Mouse (Mus musculus): ENCODE measurements around the gene Rxfp2. TPM values are rescaled to one million over a fixed set of nuclear protein-coding genes. Genes with fewer than 3 reads are reported as not detected.

Gene Rxfp2
- polyA plus RNA-seq, 1 experiment from 2014 or later = not detected

DNA sequence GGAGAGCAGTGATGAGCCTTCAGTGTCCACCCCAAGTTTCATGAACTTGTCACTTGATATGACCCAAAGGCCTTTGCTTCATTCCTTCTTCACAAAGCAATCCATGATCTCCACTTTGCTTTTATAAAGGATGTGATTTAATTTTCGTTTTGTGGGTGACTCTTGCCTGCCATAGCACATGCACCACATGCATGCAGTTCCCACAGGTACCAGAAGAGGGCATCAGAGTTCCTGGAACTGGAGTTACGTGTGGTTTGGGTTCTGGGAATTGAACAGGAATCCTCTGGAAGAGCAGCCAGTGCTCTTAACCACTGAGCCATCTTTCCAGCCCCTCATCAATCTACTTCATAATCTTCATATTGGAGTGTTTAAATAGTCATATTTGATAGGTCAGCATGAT is 26.1 kb downstream of the Rxfp2 start:
- 53% methylated on average over 2 of the region's 2 CpGs for WGBS (ENCODE audit: insufficient replicate concordance)
- Histone ChIP-seq H3K36me3 (replicated peaks) (no peaks in the 10 kb centered on the region), H3K4me1 (replicated peaks) (no peaks in the 10 kb centered on the region), H3K9me3 (replicated peaks) (no peaks in the 10 kb centered on the region), H3K27ac (replicated peaks) (no peak overlapping the region), H3K4me2 (no peak overlapping the region), H3K27me3 (no peaks in the 10 kb centered on the region), H3K4me3 (replicated peaks) (no peak overlapping the region), H3K9ac (no peak overlapping the region)
- ATAC-seq (ENCODE audit: insufficient read depth) = no peak

DNA sequence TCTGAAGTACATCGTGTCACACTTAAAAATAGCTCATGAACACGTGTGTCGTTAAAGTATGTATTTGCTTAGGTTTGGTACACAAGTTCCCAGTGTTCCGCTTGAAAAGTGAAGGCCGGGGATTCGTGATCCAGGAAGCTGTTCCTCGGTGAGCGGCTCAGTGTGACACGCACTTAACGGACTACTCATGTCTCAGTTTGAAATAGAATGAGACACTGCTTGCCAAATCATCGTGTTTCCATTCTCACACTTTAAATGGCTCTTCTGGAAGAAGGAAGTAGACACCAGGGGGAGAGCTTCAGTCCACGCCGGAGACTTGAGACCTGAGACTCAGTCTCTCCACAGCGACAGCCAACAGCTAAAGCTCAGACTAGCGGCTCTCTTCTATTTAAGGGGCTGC is 28.0 kb downstream of the Rxfp2 start:
- H3K4me1 ChIP-seq (replicated peaks) = no peaks in the 10 kb centered on the region
- H3K36me3 ChIP-seq (replicated peaks) = no peaks in the 10 kb centered on the region
- 71% methylated on average over 15 of the region's 15 CpGs for WGBS (ENCODE audit: insufficient replicate concordance)
- no peak overlapping the region for H3K9ac ChIP-seq
- H3K27ac ChIP-seq (replicated peaks) = no peak overlapping the region
- ATAC-seq (ENCODE audit: insufficient read depth) = no peak
- H3K27me3 ChIP-seq = no peaks in the 10 kb centered on the region
- no peak overlapping the region for H3K4me2 ChIP-seq
- no peaks in the 10 kb centered on the region for H3K9me3 ChIP-seq (replicated peaks)
- no peak overlapping the region for H3K4me3 ChIP-seq (replicated peaks)

DNA sequence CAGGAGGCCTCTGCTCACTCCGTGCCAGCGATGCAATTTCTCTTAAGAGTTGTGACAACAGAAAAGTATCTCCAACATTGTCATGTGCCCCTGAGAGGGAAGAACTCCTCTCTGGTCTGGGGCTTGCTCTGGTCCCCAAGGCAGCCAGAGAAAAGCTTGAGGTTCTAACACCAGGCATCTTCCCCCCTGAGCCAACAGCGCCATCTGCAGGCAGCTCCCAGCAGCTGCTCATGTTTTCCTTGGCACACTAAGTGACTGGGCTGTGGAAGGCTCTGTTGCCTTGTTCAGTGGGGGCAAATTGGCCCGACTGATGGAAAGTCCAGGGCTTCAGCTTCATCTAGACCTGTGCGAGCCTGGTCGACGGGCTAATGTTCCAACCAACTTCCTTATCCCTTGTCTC is 31.5 kb downstream of the Rxfp2 start:
- H3K4me1 ChIP-seq (replicated peaks) = no peaks in the 10 kb centered on the region
- no peak overlapping the region for H3K27ac ChIP-seq (replicated peaks)
- H3K27me3 ChIP-seq = no peaks in the 10 kb centered on the region
- 48% methylated on average over 7 of the region's 7 CpGs for WGBS (ENCODE audit: insufficient replicate concordance)
- no peaks in the 10 kb centered on the region for H3K36me3 ChIP-seq (replicated peaks)
- no peak for ATAC-seq (ENCODE audit: insufficient read depth)
- no peak overlapping the region for H3K4me2 ChIP-seq
- no peaks in the 10 kb centered on the region for H3K9me3 ChIP-seq (replicated peaks)
- no peak overlapping the region for H3K9ac ChIP-seq
- no peak overlapping the region for H3K4me3 ChIP-seq (replicated peaks)

DNA sequence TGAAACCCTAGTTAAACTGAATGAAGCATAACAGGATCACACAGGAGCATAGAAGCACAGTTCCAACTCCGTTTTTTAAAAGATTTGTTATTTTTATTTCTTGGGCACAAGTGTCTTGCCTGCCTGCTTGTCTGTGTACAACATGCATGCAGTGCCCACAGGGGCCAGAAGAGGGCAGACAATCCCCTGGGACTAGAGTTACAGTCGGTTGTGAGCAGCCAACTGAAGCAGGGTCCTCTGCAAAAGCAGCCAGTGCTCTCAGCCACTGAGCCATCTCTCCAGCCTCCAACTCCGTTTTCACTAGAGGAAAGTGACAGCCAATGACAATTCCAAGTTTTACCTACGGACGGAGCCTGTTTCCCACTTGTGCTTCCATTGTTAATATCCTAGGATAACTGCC is 33.4 kb downstream of the Rxfp2 start:
- H3K4me1 ChIP-seq (replicated peaks) = no peaks in the 10 kb centered on the region
- no peaks in the 10 kb centered on the region for H3K36me3 ChIP-seq (replicated peaks)
- H3K27me3 ChIP-seq = no peaks in the 10 kb centered on the region
- H3K9ac ChIP-seq = no peak overlapping the region
- H3K4me2 ChIP-seq = no peak overlapping the region
- no peak overlapping the region for H3K27ac ChIP-seq (replicated peaks)
- 39% methylated on average over 5 of the region's 5 CpGs for WGBS (ENCODE audit: insufficient replicate concordance)
- no peak for ATAC-seq (ENCODE audit: insufficient read depth)
- no peak overlapping the region for H3K4me3 ChIP-seq (replicated peaks)
- H3K9me3 ChIP-seq (replicated peaks) = no peaks in the 10 kb centered on the region

DNA sequence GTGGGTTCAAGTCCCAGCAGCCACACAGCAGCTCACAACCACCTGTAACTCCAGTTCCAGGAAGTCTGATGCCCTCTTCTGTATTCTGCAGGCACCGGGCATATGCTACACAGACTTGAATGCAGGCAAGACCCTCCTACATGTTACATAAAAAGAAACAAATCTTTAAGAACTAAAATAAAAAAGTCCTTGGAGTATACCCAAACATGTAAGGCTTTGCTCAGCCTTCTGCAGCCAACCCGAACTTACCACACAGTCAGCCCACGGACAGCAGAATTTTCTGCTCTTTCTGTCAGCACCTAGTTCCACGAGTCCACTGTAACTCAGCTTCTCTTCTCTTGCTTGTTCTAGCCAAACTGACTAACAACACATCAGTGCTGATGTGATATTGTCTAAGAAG is 34.8 kb downstream of the Rxfp2 start:
- 72% methylated on average over 4 of the region's 4 CpGs for WGBS (ENCODE audit: insufficient replicate concordance)
- H3K27ac ChIP-seq (replicated peaks) = no peak overlapping the region
- no peaks in the 10 kb centered on the region for H3K36me3 ChIP-seq (replicated peaks)
- no peaks in the 10 kb centered on the region for H3K4me1 ChIP-seq (replicated peaks)
- no peak for ATAC-seq (ENCODE audit: insufficient read depth)
- no peak overlapping the region for H3K4me2 ChIP-seq
- no peak overlapping the region for H3K4me3 ChIP-seq (replicated peaks)
- no peaks in the 10 kb centered on the region; the same call in 1 of the 2 replicates for H3K27me3 ChIP-seq
- no peak overlapping the region for H3K9ac ChIP-seq
- H3K9me3 ChIP-seq (replicated peaks) = no peaks in the 10 kb centered on the region

DNA sequence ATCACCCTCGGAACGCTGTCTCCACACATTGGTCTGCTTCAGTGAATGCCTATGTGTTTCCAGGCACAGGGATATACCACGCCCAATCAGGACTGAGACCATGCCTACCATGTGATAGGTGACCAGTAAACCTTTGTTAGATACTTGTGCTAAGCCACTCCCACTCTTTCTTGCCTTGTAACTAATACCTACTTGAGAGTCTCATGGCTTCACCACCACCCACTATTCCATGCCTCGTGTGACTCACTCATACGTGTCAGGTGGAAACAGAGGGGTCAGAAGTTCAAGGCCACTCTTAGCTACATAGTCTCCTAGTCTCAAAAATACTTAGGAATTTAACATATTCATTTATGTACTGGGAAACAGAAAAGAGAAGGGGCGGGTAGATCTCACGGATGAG is 35.5 kb downstream of the Rxfp2 start:
- Histone ChIP-seq H3K27ac (replicated peaks) (no peak overlapping the region), H3K9me3 (replicated peaks) (no peaks in the 10 kb centered on the region), H3K9ac (no peak overlapping the region), H3K4me1 (replicated peaks) (no peaks in the 10 kb centered on the region), H3K27me3 (no peaks in the 10 kb centered on the region; the same call in 1 of the 2 replicates), H3K36me3 (replicated peaks) (no peaks in the 10 kb centered on the region), H3K4me2 (no peak overlapping the region), H3K4me3 (replicated peaks) (no peak overlapping the region)
- 67% methylated on average over 7 of the region's 7 CpGs for WGBS (ENCODE audit: insufficient replicate concordance)
- ATAC-seq (ENCODE audit: insufficient read depth) = no peak

DNA sequence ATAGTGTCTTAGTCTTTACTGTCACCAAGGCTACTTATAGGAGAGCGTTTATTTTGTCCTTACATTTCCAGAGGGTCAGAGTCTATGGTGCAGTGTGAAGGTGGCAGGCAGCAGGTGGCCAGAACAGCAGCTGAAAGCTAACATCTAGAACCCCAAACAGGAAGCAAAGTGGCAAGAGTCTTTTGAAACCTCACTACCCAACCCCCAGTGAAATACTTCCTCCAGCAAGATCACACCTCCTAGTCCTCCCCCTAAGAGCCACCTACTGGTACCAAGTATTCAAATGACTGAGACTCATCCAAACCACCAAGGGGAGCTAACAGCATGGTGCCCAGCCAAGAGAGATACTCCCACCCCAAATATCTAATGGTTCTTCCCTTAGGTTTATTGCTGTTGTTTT is 36.8 kb downstream of the Rxfp2 start:
- no peaks in the 10 kb centered on the region for H3K36me3 ChIP-seq (replicated peaks)
- H3K4me3 ChIP-seq (replicated peaks) = no peak overlapping the region
- no peak overlapping the region for H3K27ac ChIP-seq (replicated peaks)
- no peaks in the 10 kb centered on the region for H3K4me1 ChIP-seq (replicated peaks)
- H3K27me3 ChIP-seq = no peaks in the 10 kb centered on the region; the same call in 1 of the 2 replicates
- WGBS (ENCODE audit: insufficient replicate concordance) = 41% methylated on average over 1 of the region's 1 CpGs
- H3K4me2 ChIP-seq = no peak overlapping the region
- H3K9me3 ChIP-seq (replicated peaks) = no peaks in the 10 kb centered on the region
- ATAC-seq (ENCODE audit: insufficient read depth) = no peak
- H3K9ac ChIP-seq = no peak overlapping the region

DNA sequence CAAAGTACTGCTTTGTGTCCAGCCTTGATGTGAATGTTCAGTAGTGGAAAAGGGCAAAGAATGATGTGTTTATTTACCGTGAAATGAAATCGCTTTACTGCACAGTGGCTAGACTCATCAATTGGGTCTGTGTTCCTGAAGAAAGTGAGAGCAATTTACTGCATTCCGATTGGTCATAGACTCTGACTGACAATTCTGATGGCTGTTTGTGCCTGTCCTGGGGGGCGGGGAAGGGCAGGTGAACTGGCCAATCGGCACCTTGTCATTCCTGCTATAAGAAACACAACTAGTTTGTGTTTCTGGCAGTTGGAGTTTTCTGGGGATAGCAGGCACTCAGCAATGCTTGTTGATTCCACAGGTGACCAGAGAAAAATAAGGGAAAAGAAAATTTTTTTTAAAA is 37.6 kb downstream of the Rxfp2 start:
- Histone ChIP-seq H3K9ac (no peak overlapping the region), H3K27ac (replicated peaks) (no peak overlapping the region), H3K4me1 (replicated peaks) (no peaks in the 10 kb centered on the region), H3K4me2 (no peak overlapping the region), H3K36me3 (replicated peaks) (no peaks in the 10 kb centered on the region), H3K27me3 (no peaks in the 10 kb centered on the region; the same call in 1 of the 2 replicates), H3K9me3 (replicated peaks) (no peaks in the 10 kb centered on the region), H3K4me3 (replicated peaks) (no peak overlapping the region)
- WGBS (ENCODE audit: insufficient replicate concordance) = 67% methylated on average over 5 of the region's 5 CpGs
- no peak for ATAC-seq (ENCODE audit: insufficient read depth)

DNA sequence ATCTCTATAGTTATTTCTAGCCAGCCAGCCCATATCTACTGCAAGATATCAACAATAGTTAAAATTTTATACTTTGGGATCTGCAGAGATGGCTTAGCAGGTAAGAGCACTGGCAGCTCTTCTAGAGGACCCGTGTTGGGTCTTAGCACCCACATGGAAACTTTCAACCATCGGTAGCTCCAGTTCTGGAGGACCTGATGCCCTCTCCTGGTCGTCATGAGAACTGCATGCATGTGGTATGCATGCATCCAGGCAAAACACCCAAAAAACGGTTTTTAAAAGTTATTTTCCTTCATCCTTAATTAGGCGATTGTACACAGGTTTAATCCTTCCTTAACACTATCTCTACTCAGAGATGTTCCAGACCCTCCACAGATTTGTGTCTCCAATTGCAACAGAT is 40.4 kb downstream of the Rxfp2 start:
- Histone ChIP-seq H3K36me3 (replicated peaks) (no peaks in the 10 kb centered on the region), H3K4me3 (replicated peaks) (no peak overlapping the region), H3K9me3 (replicated peaks) (no peaks in the 10 kb centered on the region), H3K9ac (no peak overlapping the region), H3K4me1 (replicated peaks) (no peaks in the 10 kb centered on the region), H3K27me3 (no peaks in the 10 kb centered on the region; the same call in 1 of the 2 replicates), H3K4me2 (no peak overlapping the region), H3K27ac (replicated peaks) (no peak overlapping the region)
- 59% methylated on average over 5 of the region's 5 CpGs for WGBS (ENCODE audit: insufficient replicate concordance)
- no peak for ATAC-seq (ENCODE audit: insufficient read depth)

DNA sequence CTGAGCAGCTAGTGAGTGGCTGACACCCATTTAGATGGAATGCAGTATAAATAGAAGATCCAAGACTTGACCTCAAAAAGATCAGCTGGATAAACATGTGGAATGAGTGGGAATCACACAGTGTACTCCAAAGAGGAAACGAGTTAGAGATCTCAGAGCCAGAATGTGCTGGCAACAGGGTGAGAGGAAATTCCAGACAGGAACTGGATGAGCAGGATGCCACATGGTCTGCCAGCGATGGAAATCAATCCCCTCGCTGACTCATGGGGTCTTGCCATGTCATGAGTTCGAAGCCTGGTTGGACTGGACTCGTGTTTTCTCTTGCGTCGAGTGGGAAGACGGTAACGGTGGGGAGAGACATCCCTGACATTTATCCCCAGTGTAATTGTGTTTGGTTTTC is 41.0 kb downstream of the Rxfp2 start:
- no peak overlapping the region for H3K4me3 ChIP-seq (replicated peaks)
- no peak for ATAC-seq (ENCODE audit: insufficient read depth)
- WGBS (ENCODE audit: insufficient replicate concordance) = 74% methylated on average over 9 of the region's 9 CpGs

DNA sequence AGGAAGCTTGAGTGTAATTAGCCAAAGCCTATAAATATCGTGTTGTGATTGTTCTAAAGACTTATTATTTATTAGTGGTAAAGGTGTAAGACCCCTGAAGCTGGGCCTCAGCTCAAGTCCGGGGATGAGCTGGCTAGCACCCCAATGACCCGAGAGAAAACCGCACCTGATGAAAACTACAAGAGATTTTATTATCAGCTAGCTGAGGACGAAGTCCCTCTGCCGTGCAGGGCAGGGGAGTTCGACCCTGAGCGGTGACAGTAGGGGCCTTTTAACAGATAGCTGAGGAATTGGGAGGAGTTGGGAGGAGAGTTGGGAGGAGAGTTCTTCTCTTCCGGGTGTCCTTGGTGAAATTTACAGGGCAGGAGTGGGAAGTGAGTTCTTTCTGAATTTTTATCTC is 42.6 kb downstream of the Rxfp2 start:
- no peak for ATAC-seq (ENCODE audit: insufficient read depth)
- no peak overlapping the region for H3K4me2 ChIP-seq
- WGBS (ENCODE audit: insufficient replicate concordance) = 67% methylated on average over 9 of the region's 9 CpGs
- H3K4me3 ChIP-seq (replicated peaks) = no peak overlapping the region
- H3K9me3 ChIP-seq (replicated peaks) = no peaks in the 10 kb centered on the region
- no peaks in the 10 kb centered on the region for H3K36me3 ChIP-seq (replicated peaks)
- no peaks in the 10 kb centered on the region for H3K4me1 ChIP-seq (replicated peaks)
- H3K27ac ChIP-seq (replicated peaks) = no peak overlapping the region
- H3K9ac ChIP-seq = no peak overlapping the region
- H3K27me3 ChIP-seq = no peaks in the 10 kb centered on the region; the same call in 1 of the 2 replicates

More for the DNA sequence above, 41.0 kb downstream of the Rxfp2 start:
- H3K27me3 ChIP-seq = no peaks in the 10 kb centered on the region; the same call in 1 of the 2 replicates
- H3K9ac ChIP-seq = no peak overlapping the region
- no peaks in the 10 kb centered on the region for H3K4me1 ChIP-seq (replicated peaks)
- H3K9me3 ChIP-seq (replicated peaks) = no peaks in the 10 kb centered on the region
- H3K27ac ChIP-seq (replicated peaks) = no peak overlapping the region
- no peaks in the 10 kb centered on the region for H3K36me3 ChIP-seq (replicated peaks)
- H3K4me2 ChIP-seq = no peak overlapping the region

DNA sequence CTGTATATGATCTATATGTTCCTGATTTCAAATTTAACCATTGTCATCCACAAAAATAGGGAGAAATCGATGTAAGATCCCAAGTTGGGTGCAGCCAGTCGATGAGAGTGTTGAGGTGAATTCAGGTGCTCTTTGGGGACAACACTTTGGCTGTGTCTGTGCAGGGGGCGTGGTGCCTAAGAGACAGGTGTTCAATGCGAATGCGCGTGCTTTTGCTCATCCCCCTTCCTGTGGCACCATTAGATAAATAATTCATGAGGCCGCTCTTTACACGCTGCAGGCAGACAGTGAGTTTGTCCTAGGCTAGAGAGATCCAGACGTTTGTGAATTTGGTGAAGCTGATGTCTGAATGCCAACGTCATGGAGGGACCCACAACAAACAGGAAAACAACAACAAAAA is 45.8 kb downstream of the Rxfp2 start:
- H3K4me2 ChIP-seq = no peak overlapping the region
- no peaks in the 10 kb centered on the region for H3K27me3 ChIP-seq
- no peak overlapping the region for H3K27ac ChIP-seq (replicated peaks)
- no peaks in the 10 kb centered on the region for H3K4me1 ChIP-seq (replicated peaks)
- no peaks in the 10 kb centered on the region for H3K36me3 ChIP-seq (replicated peaks)
- 59% methylated on average over 10 of the region's 10 CpGs for WGBS (ENCODE audit: insufficient replicate concordance)
- H3K9ac ChIP-seq = no peak overlapping the region
- ATAC-seq (ENCODE audit: insufficient read depth) = no peak
- H3K4me3 ChIP-seq (replicated peaks) = no peak overlapping the region
- no peaks in the 10 kb centered on the region for H3K9me3 ChIP-seq (replicated peaks)

Measured in liver, embryonic 15.5 days (tissue).